Mouse (Mus musculus) layer of hippocampus, adult 8-10 months (tissue): Measurements from ENCODE around the gene Nol4l. TPM values are rescaled to one million over a fixed set of nuclear protein-coding genes. Genes with fewer than 3 reads are reported as not detected.

Experiments
- DNase-seq, 2 experiments: peaks; one replicate each; pipeline ENCODE4 v3.0.0; 2022; ENCODE audit warnings: low spot score in 2 of 2
- total RNA-seq, 4 experiments: library from RNA; stranded (reverse); gene quantifications; 2 replicates each; pipeline ENCODE4 v1.2.4; 2022

Gene Nol4l
- total RNA-seq, 4 experiments from 2014 or later, result 44.4 to 47.8 (median 45.1) TPM

GRCm38 (mm10) chr2:153483118-153483983 is 46.4 kb downstream of the Nol4l start:
- no peak for DNase-seq

GRCm38 (mm10) chr2:153481861-153482120 is 48.0 kb downstream of the Nol4l start:
- no peak for DNase-seq

- no peak for DNase-seq
These were observed 48.5 kb downstream of the Nol4l start for GRCm38 (mm10) chr2:153481108-153481860.

GRCm38 (mm10) chr2:153479486-153479885 is 50.3 kb downstream of the Nol4l start:
- DNase-seq, result no peak

GRCm38 (mm10) chr2:153478583-153478982 is 51.2 kb downstream of the Nol4l start:
- DNase-seq, result peak in 1 of 2 experiments; percentile 72

GRCm38 (mm10) chr2:153475114-153476112 is 54.4 kb downstream of the Nol4l start:
- no peak for DNase-seq

- no peak for DNase-seq
These were observed 58.8 kb downstream of the Nol4l start for GRCm38 (mm10) chr2:153470983-153471382.

GRCm38 (mm10) chr2:153469764-153470163 is 60.0 kb downstream of the Nol4l start:
- no peak for DNase-seq

GRCm38 (mm10) chr2:153469317-153469716 is 60.5 kb downstream of the Nol4l start:
- no peak for DNase-seq

- DNase-seq, result no peak
These were observed 62.4 kb downstream of the Nol4l start for GRCm38 (mm10) chr2:153467372-153467771.

- no peak for DNase-seq
These were observed 66.5 kb downstream of the Nol4l start for GRCm38 (mm10) chr2:153463257-153463656.

- no peak for DNase-seq
These were observed 71.7 kb downstream of the Nol4l start for GRCm38 (mm10) chr2:153458022-153458441.

- no peak for DNase-seq
These were observed 72.3 kb downstream of the Nol4l start for GRCm38 (mm10) chr2:153457467-153457866.

GRCm38 (mm10) chr2:153454841-153455506 is 74.8 kb downstream of the Nol4l start:
- DNase-seq, result no peak

- DNase-seq, result no peak
These were observed 75.6 kb downstream of the Nol4l start for GRCm38 (mm10) chr2:153453961-153454759.

- DNase-seq, result no peak
These were observed 81.3 kb downstream of the Nol4l start for GRCm38 (mm10) chr2:153448519-153448918.

GRCm38 (mm10) chr2:153447719-153448118 is 82.1 kb downstream of the Nol4l start:
- no peak for DNase-seq

GRCm38 (mm10) chr2:153446476-153446875 is 83.3 kb downstream of the Nol4l start:
- DNase-seq, result no peak

GRCm38 (mm10) chr2:153446017-153446408 is 83.8 kb downstream of the Nol4l start:
- peak; percentile 56 to 67 for DNase-seq
